In the genomic region with DNA sequence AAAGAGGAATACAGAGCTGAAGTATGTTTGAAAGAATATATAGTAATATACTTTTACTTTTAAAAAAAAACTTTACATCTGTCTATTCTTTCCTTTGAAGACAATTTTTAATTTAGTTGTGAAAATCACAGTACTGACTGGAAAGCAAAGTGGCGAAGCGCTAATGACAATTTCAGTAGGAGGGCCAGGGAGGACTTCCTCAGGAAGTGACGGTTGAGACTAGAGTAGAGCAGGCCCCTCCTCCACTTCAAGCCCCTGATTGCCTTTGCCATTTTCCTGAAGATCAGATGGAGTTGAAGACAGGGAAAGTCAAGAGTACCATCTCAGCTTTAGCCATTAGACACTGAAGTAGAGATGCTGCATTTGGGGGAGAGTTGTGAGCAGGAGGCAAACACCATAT, we compare ENCODE assay signal across 18 mouse cellular contexts.
DNase-seq lines count a peak whose midpoint lies in the region; ATAC-seq and TF ChIP-seq lines count a peak whose summit lies in the region.
"Had no signal": no experiment of that assay in that cellular context is flagged by ENCODE, and none has a peak within 500 bp of the region (broad histone marks: within the 10 kb centered on the region; RNA-seq: fewer than 3 reads in every experiment).

No protein-coding gene starts in this region.

- no peaks in the 10 kb centered on the region for H3K4me1 ChIP-seq in kidney, adult 2 months (ENCODE audit: control insufficient read depth, insufficient read depth, low read length)
- H3K4me1 ChIP-seq: embryonic facial prominence, embryonic 13.5 days; embryonic facial prominence, embryonic 15.5 days; forebrain, embryonic 12.5 days had no signal

- H3K27me3 ChIP-seq in kidney, adult 2 months (replicated peaks; ENCODE audit: control insufficient read depth, insufficient read depth, low read length), result no peaks in the 10 kb centered on the region
- H3K27me3 ChIP-seq: embryonic facial prominence, embryonic 13.5 days; embryonic facial prominence, embryonic 15.5 days; forebrain, embryonic 12.5 days had no signal

- no peaks in the 10 kb centered on the region for H3K36me3 ChIP-seq in kidney, adult 2 months (ENCODE audit: control insufficient read depth, insufficient read depth, low read length)
- H3K36me3 ChIP-seq: embryonic facial prominence, embryonic 13.5 days; embryonic facial prominence, embryonic 15.5 days; forebrain, embryonic 10.5 days; forebrain, embryonic 12.5 days had no signal

- WGBS in kidney, adult 2 months, result 90% methylated on average over 3 of the region's 3 CpGs

- peak; percentile 60 for ATAC-seq in granulocyte monocyte progenitor cell, adult 5-6 weeks (replicated peaks; ENCODE audit: poor library complexity, severe bottlenecking)
- ATAC-seq in megakaryocyte progenitor cell, adult 5-6 weeks (replicated peaks; ENCODE audit: poor library complexity), result peak; percentile 48; the same call in 1 of the 2 replicates
- ATAC-seq: forebrain, embryonic 14.5 days; forebrain, embryonic 16.5 days had no signal

- no peak overlapping the region for H3K27ac ChIP-seq in kidney, adult 2 months (ENCODE audit: insufficient read depth, low read depth, low read length)
- H3K27ac ChIP-seq: embryonic facial prominence, embryonic 13.5 days; embryonic facial prominence, embryonic 15.5 days; forebrain, embryonic 10.5 days; forebrain, embryonic 12.5 days had no signal

- no peak overlapping the region for H3K4me3 ChIP-seq in kidney, adult 2 months (ENCODE audit: insufficient read depth, low read depth, low read length)
- H3K4me3 ChIP-seq: embryonic facial prominence, embryonic 13.5 days; embryonic facial prominence, embryonic 15.5 days; erythroblast, embryonic 14.5 days; forebrain, embryonic 10.5 days; forebrain, embryonic 12.5 days had no signal

- TF ChIP-seq POLR2A in kidney, adult 2 months (IDR thresholded peaks at IDR 0.05; ENCODE audit: low read depth, low read length), result no peak

- no peak for DNase-seq in kidney, adult 2 months
- DNase-seq in adrenal gland, adult 18-20 months (ENCODE audit: low spot score in 2 of 2), result no peak
- no peak for DNase-seq in frontal cortex, adult 2 months (ENCODE audit: extremely low spot score in 1 of 2, low spot score in 1 of 2)
- DNase-seq: adrenal gland, adult 8-10 months; adrenal gland, postnatal 14 days; adrenal gland, postnatal 36 days; cerebellum, adult 11-12 months; cerebellum, postnatal 10 days; embryo, embryonic 11 days had no signal

- no peak for TF ChIP-seq CTCF in kidney, adult 2 months (conservative IDR thresholded peaks at IDR 0.05; ENCODE audit: insufficient read depth, insufficient read length, low read depth, low read length)
